Mouse (Mus musculus): ENCODE measurements at regions not wholly inside any gene's neighbourhood (a gene's known extent, or its start where the extent isn't known, plus 50 kb on each side); places are given as distances from the start of the nearest gene placed in this dataset.

- no peaks in the 10 kb centered on the region for H3K36me3 ChIP-seq (ENCODE audit: control insufficient read depth, insufficient read depth, low read length)
- no peaks in the 10 kb centered on the region for H3K27me3 ChIP-seq (ENCODE audit: control insufficient read depth, insufficient read depth, low read length)
- TF ChIP-seq POLR2A (IDR thresholded peaks at IDR 0.05; ENCODE audit: control insufficient read depth, low read depth, low read length): no peak
- no peak for TF ChIP-seq CTCF (IDR thresholded peaks at IDR 0.05; ENCODE audit: control insufficient read depth, insufficient read depth, insufficient replicate concordance, low read depth, low read length)
- H3K27ac ChIP-seq (ENCODE audit: control insufficient read depth, insufficient read depth, low read depth, low read length): no peak overlapping the region
- no peak overlapping the region for H3K4me3 ChIP-seq (ENCODE audit: control insufficient read depth, low read depth, low read length)
- no peaks in the 10 kb centered on the region for H3K4me1 ChIP-seq (ENCODE audit: control insufficient read depth, insufficient read depth, low read length)
Measured at GRCm38 (mm10) chrX:11776236-11776899, 383.8 kb downstream of the Bcor start.

GRCm38 (mm10) chrX:11795010-11795409 lies 365.1 kb downstream of the Bcor start:
- Histone ChIP-seq H3K36me3 (ENCODE audit: control insufficient read depth, insufficient read depth, low read length) (no peaks in the 10 kb centered on the region), H3K27ac (ENCODE audit: control insufficient read depth, insufficient read depth, low read depth, low read length) (no peak overlapping the region), H3K4me3 (ENCODE audit: control insufficient read depth, low read depth, low read length) (no peak overlapping the region), H3K27me3 (ENCODE audit: control insufficient read depth, insufficient read depth, low read length) (no peaks in the 10 kb centered on the region), H3K4me1 (ENCODE audit: control insufficient read depth, insufficient read depth, low read length) (no peaks in the 10 kb centered on the region)
- TF ChIP-seq POLR2A (IDR thresholded peaks at IDR 0.05; ENCODE audit: control insufficient read depth, low read depth, low read length) (no peak), CTCF (IDR thresholded peaks at IDR 0.05; ENCODE audit: control insufficient read depth, insufficient read depth, insufficient replicate concordance, low read depth, low read length) (no peak)

- no peaks in the 10 kb centered on the region for H3K36me3 ChIP-seq (ENCODE audit: control insufficient read depth, insufficient read depth, low read length)
- TF ChIP-seq POLR2A (IDR thresholded peaks at IDR 0.05; ENCODE audit: control insufficient read depth, low read depth, low read length) (no peak), CTCF (IDR thresholded peaks at IDR 0.05; ENCODE audit: control insufficient read depth, insufficient read depth, insufficient replicate concordance, low read depth, low read length) (no peak)
- H3K27ac ChIP-seq (ENCODE audit: control insufficient read depth, insufficient read depth, low read depth, low read length): no peak overlapping the region
- no peaks in the 10 kb centered on the region for H3K4me1 ChIP-seq (ENCODE audit: control insufficient read depth, insufficient read depth, low read length)
- H3K4me3 ChIP-seq (ENCODE audit: control insufficient read depth, low read depth, low read length): no peak overlapping the region
- no peaks in the 10 kb centered on the region for H3K27me3 ChIP-seq (ENCODE audit: control insufficient read depth, insufficient read depth, low read length)
Measured at GRCm38 (mm10) chrX:11797870-11798269, 362.3 kb downstream of the Bcor start.

DNA sequence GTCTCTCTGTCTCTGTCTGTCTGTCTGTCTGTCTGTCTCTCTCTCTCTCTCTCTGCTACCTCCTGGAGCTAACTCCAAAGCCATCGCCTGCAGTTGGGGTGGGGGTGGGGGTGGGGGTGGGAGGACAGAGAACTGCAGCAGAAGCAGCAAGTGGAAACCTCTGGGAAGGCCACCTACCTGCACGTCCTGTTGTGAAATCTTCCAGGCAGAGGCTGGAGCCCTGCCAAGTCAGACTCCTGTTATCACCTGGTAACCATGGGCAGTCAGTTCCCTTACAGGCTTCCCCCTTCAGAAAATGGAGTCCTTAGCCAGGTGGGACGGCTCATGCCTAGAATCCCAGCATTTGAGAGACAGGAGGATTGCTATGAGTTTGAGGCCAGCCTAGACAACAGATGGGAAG lies 361.8 kb downstream of the Bcor start:
- no peak for TF ChIP-seq CTCF (IDR thresholded peaks at IDR 0.05; ENCODE audit: control insufficient read depth, insufficient read depth, insufficient replicate concordance, low read depth, low read length)
- no peak for TF ChIP-seq POLR2A (IDR thresholded peaks at IDR 0.05; ENCODE audit: control insufficient read depth, low read depth, low read length)
- H3K4me1 ChIP-seq (ENCODE audit: control insufficient read depth, insufficient read depth, low read length): no peaks in the 10 kb centered on the region
- H3K36me3 ChIP-seq (ENCODE audit: control insufficient read depth, insufficient read depth, low read length): no peaks in the 10 kb centered on the region
- H3K27ac ChIP-seq (ENCODE audit: control insufficient read depth, insufficient read depth, low read depth, low read length): no peak overlapping the region
- H3K4me3 ChIP-seq (ENCODE audit: control insufficient read depth, low read depth, low read length): no peak overlapping the region
- no peaks in the 10 kb centered on the region for H3K27me3 ChIP-seq (ENCODE audit: control insufficient read depth, insufficient read depth, low read length)

DNA sequence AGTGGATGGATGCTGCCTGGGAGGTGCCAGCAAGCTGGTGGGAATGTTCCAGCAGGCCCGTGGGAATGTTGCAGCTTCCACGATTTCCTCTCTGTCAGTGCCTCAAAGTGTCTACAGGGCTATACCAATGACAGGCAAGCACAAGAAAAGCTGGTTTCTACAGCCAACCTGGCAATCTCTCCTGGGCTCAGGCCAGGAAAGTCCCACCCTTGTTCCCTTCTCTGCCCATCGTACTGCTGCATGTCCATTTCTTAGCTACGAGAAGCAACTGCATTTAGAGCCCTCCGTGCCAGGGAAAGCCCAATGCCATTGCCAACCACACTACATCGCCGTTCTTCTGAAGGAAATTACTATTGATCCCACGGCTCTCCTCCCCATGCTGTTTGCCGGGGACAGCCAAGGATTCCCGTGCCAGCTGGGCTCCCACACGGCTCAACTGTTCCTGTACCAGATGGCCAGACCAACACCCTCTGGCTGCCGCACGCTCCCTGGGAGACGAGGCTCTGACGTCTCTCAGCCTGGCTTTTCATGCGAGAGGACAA lies 359.7 kb downstream of the Bcor start:
- Histone ChIP-seq H3K4me3 (ENCODE audit: control insufficient read depth, low read depth, low read length) (no peak overlapping the region), H3K36me3 (ENCODE audit: control insufficient read depth, insufficient read depth, low read length) (no peaks in the 10 kb centered on the region), H3K4me1 (ENCODE audit: control insufficient read depth, insufficient read depth, low read length) (no peaks in the 10 kb centered on the region; the same call in 1 of the 2 replicates), H3K27me3 (ENCODE audit: control insufficient read depth, insufficient read depth, low read length) (no peaks in the 10 kb centered on the region), H3K27ac (ENCODE audit: control insufficient read depth, insufficient read depth, low read depth, low read length) (no peak overlapping the region)
- no peak for TF ChIP-seq POLR2A (IDR thresholded peaks at IDR 0.05; ENCODE audit: control insufficient read depth, low read depth, low read length)
- TF ChIP-seq CTCF (IDR thresholded peaks at IDR 0.05; ENCODE audit: control insufficient read depth, insufficient read depth, insufficient replicate concordance, low read depth, low read length): no peak

DNA sequence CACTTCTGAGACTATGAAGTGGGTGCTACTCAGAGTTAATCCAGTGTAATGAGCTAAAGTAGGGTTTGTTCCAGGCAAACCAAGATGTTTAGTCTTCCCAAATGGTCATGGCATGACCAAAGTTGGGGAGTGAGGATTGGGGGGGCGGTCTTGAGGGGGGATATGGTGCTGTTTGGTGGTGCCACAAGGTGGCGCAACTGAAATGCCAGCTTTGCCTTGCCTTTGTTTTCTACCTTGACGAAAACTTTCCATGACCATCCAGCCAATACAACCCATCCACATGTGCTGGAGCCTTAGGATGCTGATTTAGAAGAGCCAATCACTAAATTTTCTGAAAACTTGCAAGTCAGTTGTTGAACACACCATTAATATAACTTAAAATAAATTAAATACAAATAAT lies 358.9 kb downstream of the Bcor start:
- Histone ChIP-seq H3K36me3 (ENCODE audit: control insufficient read depth, insufficient read depth, low read length) (no peaks in the 10 kb centered on the region), H3K27me3 (ENCODE audit: control insufficient read depth, insufficient read depth, low read length) (no peaks in the 10 kb centered on the region), H3K4me3 (ENCODE audit: control insufficient read depth, low read depth, low read length) (no peak overlapping the region), H3K27ac (ENCODE audit: control insufficient read depth, insufficient read depth, low read depth, low read length) (no peak overlapping the region), H3K4me1 (ENCODE audit: control insufficient read depth, insufficient read depth, low read length) (no peaks in the 10 kb centered on the region; the same call in 1 of the 2 replicates)
- TF ChIP-seq POLR2A (IDR thresholded peaks at IDR 0.05; ENCODE audit: control insufficient read depth, low read depth, low read length) (no peak), CTCF (IDR thresholded peaks at IDR 0.05; ENCODE audit: control insufficient read depth, insufficient read depth, insufficient replicate concordance, low read depth, low read length) (no peak)

GRCm38 (mm10) chrX:11801621-11802020 lies 358.5 kb downstream of the Bcor start:
- Histone ChIP-seq H3K27ac (ENCODE audit: control insufficient read depth, insufficient read depth, low read depth, low read length) (no peak overlapping the region), H3K27me3 (ENCODE audit: control insufficient read depth, insufficient read depth, low read length) (no peaks in the 10 kb centered on the region), H3K4me1 (ENCODE audit: control insufficient read depth, insufficient read depth, low read length) (peaks cover 2% of the 10 kb centered on the region; the same call in 1 of the 2 replicates), H3K36me3 (ENCODE audit: control insufficient read depth, insufficient read depth, low read length) (no peaks in the 10 kb centered on the region), H3K4me3 (ENCODE audit: control insufficient read depth, low read depth, low read length) (no peak overlapping the region)
- no peak for TF ChIP-seq CTCF (IDR thresholded peaks at IDR 0.05; ENCODE audit: control insufficient read depth, insufficient read depth, insufficient replicate concordance, low read depth, low read length)
- TF ChIP-seq POLR2A (IDR thresholded peaks at IDR 0.05; ENCODE audit: control insufficient read depth, low read depth, low read length): no peak

Data from testis, adult 2 months (tissue).